Mouse (Mus musculus): ENCODE data around the gene Galc.
"Not testable (repeated sequence)": the region's sequence is repeated elsewhere in the genome, so short reads cannot be mapped to it uniquely, and the experiment has no call there.

Gene Galc

DNA sequence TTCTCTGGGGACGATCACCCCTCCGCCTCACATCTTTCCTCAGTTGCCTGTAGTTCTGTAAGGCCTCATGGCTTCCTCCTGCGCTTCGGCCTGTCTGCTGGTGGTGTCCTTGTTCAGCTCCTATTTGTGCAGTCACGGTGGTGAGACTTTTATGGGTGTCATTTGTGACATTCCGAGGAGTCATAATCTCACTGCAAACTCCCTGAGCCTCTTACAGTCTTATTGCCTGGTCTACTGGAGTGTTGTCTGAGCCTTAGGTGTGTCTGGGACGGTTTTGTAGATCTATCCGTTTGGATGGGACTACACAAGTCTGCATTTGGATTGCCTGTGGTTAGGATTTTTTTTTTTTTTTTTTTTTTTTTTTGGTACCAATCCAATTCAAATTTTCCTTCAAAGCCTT is 8.9 kb downstream of the Galc start:
- DNase-seq = no peak

DNA sequence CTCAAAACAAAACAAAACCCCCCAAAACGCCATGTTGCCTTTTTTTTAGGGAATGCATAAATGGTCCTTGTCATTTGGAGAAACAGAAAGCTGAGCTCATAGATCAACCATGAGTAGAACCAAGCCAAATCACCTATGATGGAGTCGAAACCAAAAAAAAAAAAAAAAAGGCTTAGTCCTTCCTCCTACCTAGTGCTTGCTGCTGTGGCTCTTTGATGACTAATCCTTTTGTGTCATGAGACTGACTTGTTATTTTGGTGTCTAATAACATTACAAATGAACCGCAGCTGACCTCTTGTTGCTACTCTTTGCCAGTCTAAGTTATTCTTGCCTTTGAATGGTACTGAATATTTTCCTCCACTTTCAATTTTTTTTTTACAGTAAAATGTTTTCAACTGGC is 9.6 kb downstream of the Galc start:
- no peak for DNase-seq

DNA sequence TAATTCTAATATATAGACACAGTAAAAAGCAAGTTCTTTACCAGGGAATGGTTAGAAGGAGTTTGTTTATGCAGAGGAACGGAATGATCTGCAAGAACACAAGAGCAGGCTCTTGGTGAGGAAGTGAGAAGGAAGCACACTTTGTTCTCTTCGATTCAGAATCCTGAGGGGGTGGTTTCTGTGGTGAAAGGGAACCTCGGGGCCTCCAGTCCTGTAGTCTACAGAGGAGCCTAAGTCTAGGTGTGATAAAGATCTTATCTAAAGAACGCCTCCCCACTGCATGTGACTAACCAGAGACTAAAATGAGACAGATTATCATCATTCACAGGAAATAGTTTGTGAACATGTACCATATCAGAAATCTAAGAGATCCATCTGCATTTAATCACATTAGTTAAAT is 12.4 kb downstream of the Galc start:
- no peak for DNase-seq

DNA sequence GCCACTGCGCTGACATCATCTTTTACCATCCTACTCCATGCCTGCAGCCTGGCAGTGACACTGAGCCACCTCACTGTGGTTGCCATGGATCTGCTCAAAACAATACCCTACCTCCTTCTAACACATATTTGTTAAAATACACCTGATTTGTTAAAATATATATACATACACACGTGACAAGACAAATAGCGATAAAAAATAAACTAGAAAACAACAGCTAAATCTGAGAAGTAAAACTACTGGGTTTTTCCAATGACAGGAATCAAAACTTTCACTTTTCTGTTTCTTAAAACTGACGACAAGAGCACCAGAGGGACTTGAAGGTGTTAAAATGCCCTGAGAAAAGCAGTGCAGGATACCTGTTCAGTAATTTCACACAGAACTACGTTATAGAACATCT is 14.4 kb downstream of the Galc start:
- DNase-seq = no peak

DNA sequence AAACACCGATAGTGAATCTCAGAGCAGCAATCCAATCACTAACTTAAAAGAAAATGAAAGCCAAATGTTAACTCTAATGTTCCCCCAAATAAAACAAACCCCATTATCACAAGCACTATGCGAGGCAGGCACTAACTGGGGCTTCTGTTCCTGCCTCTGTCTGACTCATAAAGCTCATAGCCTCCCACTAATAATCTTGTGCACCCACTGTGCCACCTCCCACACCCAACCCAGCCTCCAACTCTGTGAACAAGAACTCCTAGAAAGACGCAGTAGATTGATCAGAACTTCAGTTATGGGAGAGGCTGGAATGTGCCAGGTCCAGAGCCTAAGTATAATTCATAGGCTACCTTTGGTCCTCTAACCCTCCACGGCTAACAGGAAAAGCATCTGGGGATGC is 15.1 kb downstream of the Galc start:
- DNase-seq = no peak

DNA sequence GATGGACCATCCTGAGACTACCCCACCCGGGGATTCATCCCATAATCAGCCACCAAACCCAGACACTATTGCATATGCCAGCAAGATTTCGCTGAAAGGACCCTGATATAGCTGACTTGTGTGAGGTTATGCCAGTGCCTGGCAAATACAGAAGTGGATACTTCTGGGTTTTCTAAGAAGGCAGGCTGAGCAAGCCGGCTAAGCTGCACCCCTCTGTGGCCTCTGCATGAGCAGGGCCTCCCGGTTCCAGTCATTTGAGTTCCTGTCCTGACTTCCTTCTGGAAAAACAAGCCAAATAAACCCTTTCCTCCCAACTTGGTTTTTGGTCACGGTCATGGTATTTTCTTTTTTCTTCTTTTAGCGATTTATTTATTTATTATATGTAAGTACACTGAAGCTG is 20.8 kb downstream of the Galc start:
- DNase-seq = not testable (repeated sequence)

DNA sequence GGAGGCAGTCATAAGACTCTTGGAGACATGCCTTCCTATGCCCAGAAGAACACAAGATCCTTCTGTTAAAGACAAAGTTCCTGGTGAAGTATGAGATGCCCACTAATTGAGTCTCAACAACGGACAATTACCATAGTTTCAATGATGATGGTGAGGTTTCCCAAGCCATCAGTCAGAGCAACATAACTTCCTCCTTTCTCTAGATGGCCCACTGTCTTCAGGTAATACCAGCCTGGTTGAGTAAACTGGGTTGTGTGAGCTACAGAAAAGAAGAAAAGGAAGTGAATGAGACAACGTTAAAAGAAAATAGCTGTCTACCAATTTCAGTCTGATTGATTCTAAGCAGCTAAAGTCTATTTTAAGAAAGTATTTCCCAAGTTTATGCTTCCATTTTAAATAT is 32.2 kb downstream of the Galc start:
- DNase-seq = no peak

DNA sequence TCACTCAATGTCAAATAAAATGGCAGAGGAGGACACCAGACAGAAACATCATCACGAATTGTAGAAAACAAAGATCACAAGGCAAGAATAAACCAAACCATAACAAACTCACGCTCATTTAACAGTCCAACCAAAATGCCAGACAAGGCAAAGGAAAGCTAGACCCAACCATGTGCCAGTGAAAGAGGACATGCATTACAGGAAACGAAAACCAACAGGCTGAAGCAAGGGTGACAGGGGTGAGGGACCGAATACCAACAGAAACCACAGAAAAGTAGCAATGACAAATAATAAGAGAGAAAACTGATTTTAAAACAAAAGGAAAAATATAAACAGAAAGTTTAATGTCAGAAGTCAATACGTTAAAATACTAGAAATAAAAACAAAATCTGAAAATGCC is 36.0 kb downstream of the Galc start:
- no peak for DNase-seq

DNA sequence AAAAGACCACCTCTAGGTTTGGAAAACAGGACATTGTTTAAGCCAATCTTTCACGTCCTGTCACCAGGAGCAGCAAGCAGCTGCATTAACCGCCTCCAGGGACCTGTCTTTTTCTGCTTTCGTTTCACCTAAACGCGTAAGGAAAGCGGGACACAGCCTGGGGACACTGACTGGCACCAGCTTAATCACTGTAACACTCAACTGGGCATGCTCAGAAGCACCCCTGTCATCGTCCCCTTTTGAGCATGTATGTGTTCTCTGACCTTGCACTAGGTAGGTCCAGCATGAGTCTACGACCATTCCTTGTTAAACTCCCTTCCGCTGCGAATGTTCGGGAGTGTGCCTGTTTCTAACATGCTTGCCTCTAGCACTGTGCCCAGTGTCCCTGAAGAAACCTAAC is 42.8 kb downstream of the Galc start:
- no peak for DNase-seq

DNA sequence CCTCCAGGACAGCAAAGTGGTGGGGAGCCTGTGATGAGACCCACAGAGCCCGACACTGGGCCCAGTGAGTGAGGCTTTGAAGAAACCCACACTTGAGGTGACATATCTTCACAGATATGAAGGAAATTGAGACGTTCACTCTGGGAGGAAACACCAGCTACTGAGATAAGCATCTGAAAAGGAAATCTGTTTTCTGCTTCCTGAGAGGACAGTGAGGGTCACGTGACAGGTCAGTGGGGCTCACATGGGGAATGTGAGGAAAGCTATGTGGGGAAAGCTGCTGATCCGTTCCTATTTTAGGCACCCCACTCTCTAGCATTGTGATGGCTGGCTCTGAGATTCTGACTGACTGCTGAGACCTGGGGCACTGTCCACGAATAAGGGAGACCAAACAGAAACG is 43.7 kb downstream of the Galc start:
- no peak for DNase-seq

DNA sequence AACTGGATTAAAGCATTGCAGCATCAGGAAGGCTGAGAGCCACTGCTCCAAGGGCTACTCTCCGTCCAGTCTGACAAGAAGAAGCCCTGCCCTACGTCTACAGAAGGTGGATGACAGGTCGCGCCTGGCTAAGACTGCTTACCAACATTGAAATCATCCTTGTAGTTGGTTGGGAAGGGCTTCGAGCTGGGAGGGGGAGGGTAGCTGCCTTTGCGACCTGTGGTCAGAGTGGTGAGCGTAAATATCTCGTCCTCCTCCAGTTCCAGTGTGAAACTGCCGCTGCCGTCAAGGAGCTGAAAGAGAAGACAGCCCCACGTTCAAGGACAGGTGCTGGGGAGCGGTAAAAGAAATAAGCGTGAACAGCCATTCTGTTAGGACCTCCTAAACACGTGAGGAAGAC is 45.1 kb downstream of the Galc start:
- no peak for DNase-seq

DNA sequence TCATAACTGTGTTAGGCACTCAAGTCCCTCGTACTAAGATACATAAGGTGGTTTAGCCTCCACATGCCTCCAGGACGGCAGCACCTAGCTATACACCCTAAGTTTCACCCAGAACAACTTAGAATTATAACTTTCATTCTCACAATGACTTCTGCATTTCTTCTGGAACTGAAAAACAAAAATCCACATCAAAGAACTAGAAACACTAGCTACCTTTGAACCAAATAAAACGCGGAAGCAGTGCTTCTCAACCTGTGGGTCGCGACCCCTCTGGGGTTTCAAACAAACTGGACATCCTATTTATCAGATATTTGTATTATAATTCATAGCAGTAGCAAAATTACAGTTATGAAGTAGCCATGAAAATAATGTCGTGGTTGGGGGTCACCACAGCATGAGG is 45.5 kb downstream of the Galc start:
- DNase-seq = no peak

DNA sequence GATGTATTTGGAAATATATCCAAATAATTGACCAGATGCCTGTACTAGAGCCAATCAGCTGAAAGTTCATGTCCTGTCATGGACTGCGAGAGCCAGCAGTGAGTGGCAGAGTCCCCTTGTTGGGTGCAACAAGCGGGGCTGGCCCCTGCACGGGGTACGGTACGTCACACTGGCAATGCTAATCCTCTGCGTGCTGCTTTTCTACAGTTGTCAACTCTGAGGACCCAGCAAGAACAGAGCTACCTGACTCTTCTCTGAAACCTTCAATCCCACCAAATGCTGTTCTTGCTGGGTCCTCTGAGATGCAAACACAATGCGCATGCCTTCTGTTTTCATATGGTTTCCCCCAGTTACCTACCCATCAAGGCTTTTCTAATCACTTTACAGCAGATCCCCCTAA is 45.9 kb downstream of the Galc start:
- DNase-seq = no peak

DNA sequence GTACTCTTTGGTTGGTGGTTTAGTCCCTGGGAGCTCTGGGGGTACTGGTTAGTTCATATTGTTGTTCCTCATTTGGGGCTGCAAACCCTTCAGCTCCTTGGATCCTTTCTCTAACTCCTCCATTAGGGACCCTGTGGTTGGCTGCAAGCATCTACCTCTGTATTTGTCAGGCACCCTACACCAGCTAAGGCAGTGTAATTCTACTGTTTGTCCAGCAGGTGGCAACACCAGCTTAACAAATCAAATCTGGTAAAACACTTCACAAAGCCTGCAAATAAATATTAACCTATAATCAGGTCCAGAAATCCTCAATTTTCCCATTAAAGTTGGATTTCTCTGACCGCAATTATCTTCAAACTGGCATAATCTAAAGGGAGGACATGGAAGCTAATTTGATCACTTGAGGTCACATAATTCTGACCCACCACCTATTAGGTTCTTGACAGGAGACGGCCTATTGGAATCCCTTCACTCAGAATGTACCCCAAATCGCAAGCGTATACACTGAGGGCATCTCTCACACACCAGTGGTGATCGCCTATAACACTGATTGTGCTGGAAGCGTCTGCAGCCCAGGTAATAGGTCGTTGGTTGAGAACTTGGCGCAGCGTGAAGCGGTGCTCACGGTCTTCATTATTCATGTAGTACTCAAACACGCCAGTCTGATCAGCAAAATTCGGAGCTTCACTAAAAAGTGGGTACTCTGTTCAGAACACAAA is 46.6 kb downstream of the Galc start:
- no peak for DNase-seq

DNA sequence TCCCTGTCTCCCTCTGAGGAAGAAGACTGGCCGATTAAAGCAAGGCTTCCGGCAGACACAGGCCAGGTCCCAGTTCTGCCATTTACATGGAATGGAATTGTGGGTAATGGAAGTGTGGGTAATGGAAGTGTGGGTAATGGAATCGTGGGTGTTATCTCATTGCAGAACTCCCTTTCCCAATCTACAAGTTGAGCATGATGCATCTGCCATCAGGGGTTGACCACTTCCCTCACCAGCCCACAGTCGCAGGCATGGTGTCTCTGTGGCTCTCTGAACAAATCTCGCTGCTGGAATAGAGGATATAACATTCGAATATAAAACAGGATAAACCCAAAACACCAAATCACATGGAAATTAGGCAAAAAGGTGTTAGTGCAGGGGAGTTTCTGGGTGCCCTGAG is 48.8 kb downstream of the Galc start:
- DNase-seq = no peak

DNA sequence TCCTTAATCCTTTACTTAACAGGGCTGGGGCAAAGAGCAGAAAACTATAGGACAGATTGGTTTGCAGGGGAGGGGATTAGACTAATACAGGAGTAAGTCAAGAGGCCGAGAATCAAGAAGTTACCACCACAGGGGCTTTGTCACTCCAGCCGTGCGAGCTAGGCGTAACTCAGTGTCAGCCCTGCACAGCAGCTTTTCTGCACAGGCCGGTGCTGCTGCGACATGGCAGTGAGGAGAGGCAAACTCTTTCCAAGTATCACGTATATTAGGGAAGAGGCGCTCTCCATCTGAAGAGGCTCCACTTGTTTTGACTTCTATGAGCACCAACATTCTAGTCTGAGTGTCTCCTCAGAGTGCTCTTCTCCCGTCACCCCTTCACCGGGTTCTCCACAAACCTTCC is 51.2 kb downstream of the Galc start:
- no peak for DNase-seq

DNA sequence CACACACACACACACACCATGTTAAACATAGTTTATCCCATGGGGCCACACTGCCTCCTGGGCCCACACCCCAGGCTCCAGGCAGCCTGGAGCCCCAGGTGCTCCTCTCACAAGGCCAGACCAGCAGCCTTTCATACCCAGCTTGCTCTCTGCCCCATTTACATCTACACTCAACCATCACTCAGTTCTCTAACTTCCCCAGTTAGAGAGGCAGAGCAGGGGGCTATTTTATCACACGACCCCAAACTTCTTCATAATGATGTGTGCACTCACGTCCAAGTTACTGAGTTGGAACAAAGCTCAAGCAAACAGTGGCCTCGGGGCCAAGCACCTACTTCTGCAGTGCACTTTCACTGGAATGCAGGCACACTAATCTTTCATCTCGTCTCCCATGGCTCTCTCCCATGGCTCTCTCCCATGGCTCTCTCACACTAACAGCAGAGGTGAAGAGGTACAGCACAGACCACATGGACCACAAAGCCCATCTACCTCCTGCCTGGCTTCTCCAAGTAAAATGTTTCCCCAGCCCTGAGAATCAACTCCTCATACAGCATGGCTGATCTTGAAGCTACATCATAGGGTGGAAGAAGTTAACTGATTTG is 53.7 kb downstream of the Galc start:
- DNase-seq = no peak

DNA sequence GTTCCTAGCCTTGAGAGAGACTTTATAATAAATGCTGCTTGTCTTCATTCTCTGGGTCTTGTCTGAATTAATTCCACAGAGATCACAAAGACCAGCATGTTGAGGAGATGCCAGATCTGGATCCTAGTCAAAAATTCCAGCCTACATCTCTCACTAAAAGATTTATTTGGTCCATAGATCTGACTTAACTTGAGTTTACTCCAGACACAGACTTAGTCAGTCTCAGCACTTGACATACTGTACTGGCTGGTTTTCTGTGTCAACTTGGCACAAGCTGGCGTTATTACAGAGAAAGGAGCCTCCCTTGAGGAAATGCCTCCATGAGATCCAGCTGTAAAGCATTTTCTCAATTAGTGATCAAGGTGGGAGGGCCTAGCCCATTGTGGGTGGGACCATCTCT is 61.9 kb downstream of the Galc start:
- no peak for DNase-seq

DNA sequence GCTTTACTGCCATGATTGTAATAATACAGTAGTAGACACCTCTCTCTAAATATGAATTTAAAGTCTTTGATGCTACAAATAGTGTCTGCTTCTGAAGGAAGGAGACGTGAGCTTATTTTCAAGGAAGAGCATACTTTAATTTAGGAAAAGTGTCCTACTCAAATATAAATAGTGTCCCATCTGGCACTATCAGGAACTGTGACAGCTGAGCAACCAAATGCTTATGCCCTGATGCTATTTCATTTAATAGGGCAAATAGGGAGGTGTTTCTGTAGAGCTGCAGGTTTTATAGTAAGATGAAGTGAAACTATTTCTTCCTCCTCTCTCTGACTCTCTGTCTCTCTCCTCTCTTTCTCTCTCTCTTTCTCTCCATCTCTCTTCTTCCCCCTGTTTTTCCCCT is 69.1 kb downstream of the Galc start:
- DNase-seq = no peak

DNA sequence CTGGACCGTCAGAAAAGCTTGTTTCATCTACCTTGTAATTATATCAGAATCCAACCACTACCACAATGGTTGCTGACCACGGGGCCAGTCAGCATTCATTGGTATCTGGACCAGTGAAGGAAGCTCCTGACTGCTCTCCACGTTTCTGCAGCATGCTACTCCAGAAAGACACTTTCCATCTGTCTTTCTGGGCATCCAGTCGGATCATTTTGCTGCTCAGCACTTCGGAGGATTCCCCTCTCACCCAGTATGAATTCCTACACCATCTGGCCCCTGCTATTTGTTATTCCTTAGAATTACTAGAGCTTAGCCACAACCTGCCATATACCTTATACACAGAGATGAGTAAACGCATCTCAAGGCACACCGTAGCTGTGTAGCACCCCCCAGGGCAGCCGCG is 70.2 kb downstream of the Galc start:
- no peak for DNase-seq

DNA sequence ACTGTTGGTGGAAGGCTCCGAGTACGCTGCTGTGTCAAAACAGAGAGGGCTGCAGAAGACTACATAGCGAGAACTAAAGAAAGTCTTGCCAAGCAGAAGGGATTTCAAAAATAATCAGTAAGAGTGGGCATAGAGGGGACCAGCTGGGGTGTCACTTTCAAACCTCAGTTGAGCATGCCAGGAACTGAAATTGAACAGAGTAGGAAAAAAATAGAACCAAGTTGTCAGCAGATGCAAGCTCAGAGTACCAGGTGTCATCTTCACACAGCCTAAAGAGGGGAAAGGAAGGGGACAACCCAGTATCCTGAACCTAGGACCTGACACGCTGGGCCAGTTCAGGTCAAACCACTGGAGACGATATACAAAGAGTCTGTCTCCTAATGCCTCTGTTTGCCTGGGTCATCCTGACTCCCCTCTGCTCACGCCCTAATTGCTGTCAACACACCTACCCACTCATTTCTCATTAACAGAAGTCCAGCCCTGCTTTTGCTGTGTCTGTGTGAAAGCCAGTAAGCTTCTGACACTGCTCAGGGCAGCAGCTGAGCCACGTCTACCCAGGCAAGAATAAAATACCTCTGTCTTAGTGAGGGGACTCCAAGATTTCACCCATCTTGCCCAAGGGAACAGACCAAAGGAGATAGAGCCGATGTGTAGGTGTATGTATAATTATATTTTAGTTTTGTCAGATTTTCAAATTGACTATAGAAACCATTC is 71.9 kb downstream of the Galc start:
- no peak for DNase-seq

DNA sequence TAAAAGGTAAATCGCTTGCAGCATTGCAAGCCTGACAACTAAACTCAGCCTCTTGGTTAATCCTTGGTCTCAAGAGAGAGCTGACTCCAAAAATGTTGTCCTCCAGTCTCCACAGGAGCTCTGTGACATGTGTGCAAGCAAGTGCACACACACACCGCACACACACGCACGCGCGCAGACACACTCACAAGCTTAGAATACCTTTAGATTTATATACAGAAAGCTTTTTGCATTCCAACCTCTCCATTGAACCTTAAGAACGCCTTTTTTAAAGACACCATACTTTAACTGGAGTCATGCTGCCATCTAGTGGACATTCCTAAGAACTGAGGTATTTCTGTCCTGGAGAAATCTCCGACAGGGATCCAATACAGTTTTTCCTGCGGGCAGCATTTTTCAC is 77.5 kb downstream of the Galc start:
- DNase-seq = no peak

DNA sequence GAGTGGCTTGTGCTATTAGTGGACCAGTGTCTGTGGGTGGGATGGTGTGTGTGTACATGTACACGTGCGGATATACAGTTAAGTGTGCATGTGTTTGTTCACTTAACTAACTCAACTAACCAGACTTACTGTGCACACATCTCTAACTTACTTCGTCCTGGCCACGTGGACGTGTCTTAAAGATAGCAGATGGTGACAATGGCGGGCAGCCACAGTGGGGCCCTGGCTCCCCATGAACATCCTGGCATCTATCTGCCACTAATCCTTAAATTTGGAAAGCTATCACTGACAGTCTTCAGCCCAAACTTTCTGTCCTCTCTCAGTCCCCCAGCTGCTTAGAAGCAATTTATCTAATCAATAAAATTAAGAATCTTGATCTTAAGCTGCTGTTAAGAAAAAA is 78.5 kb downstream of the Galc start:
- DNase-seq = no peak

DNA sequence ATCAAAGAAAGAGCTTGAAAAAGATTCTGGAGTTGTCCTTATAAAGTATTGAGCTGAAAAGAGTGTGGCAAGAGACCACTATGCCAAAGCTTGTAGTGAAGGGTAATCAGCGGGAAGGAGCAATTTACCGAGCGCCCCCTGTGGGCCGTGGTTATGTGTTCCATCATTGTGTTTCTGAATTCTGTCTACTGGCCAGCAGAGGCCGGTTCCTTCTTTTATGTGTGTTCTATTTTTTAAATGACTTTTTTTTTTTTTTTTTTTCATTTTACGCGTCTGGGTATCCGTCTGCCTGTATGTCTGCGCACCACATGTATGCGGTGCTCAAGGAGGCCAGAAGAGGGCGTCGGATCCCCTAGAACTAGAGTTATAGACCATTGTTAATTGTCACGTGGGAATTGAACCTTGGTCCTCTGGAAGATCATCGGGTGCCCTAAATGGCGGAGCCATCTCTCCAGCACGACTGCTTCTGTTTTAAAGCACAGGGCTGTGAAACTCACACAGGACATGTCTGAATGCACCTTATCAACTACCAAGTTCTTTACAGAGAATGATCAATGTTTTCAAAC is 78.9 kb downstream of the Galc start:
- no peak for DNase-seq

Data from liver (tissue).